Mouse (Mus musculus): Measurements from ENCODE around the gene Vmn2r21. TPM values are rescaled to one million over a fixed set of nuclear protein-coding genes. Genes with fewer than 3 reads are reported as not detected.
"Not testable (repeated sequence)": the region's sequence is repeated elsewhere in the genome, so short reads cannot be mapped to it uniquely, and the experiment has no call there.

Vmn2r21 gene
- total RNA-seq (2021), result not detected

DNA sequence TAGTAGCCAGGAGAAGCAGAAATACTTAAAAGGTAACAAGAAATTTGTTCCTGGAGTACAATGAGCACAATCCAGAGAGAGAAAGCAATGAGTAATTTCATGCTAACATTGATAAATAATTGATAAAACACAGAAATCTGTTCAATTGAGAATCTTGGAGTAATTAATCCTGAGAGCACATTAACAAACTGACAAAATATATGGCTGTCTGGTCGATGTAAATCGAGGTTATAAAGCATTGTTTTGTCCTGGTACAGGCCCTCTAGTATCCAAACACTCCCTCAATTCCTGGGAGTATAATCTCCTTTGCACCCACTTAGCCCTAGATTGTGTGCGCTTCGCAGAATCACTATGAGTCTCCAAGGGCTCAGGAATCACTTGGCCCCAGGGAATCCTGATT lies at the start of gene Vmn2r21:
Gene Vmn2r21, minus strand, starts transcription at position 101 of the 400 bp plus-strand sequence.
- DNase-seq; intact Hi-C loops (cut with DNase I): not testable (repeated sequence)

DNA sequence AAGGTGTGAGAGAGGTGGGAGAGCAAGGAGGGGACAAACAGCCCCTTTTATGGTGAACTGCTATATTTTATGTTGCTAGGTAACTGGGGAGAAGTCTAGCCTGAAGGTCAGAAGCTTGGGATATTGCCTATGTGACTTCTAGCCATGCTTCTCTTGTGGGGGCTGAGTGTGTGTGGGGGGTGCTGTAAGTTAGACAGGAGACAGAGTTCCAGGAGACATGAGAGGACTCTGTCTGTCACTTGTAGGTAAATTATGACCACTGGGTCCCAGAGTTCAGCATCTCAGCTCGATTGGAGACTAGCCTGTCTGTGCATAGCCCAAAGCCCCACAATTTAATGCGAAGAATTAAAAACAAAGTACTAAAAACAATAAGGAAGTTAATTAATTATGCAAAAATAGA lies 41.5 kb upstream of the Vmn2r21 start:
- DNase-seq; intact Hi-C loops (cut with DNase I): not testable (repeated sequence)

DNA sequence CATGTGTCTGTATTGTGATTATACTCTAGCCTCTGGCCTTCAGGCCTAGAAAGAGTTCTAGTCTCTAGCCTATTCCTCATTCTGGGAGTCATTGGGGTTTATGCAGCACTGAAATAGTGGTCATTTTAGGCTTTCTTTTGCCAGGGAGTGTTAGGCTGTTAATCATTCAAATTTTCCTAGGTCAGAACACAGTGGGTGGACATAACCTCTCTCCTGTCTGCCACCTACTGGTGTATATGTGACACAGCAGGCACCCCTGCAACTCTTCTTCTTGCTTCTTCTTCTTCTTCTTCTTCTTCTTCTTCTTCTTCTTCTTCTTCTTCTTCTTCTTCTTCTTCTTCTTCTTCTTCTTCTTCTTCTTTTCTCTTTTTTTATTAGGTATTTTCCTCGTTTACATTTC lies 6.5 kb upstream of the Vmn2r21 start:
- DNase-seq; intact Hi-C loops (cut with DNase I): not testable (repeated sequence)

DNA sequence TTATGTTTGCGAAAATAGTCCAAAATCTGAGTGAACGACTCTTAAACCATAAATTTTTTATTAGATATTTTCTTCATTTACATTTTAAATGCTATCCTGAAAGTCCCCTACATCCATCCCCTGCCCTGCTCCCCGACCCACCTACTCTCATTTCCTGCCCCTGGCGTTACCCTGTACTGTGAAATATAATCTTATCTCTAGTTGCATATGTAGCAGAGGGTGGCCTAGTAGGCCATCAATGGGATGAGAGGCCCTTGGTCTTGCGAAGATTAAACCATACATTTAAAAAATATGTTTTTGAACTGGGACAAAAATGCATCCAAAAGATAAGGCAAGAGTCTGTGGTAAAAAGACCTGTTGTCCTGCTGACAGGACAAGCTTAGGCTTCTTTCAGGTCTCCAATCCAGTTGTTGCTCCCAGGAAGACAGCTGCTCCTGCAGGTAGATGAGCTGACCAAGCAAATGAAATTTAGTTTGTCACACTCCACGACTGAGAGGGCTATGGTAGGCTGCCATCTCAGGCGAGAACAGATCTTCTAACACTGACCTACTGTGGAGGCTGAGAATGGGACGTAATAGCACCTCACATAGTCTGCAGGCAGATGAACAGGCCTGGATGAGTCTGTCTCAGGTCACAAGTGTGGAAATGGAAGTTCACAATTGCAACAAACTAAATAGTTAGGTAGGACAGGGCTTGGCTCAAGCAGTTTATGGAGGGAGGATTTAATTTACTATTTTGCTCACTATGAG lies 10.8 kb downstream of the Vmn2r21 start:
- DNase-seq; intact Hi-C loops (cut with DNase I): not testable (repeated sequence)

DNA sequence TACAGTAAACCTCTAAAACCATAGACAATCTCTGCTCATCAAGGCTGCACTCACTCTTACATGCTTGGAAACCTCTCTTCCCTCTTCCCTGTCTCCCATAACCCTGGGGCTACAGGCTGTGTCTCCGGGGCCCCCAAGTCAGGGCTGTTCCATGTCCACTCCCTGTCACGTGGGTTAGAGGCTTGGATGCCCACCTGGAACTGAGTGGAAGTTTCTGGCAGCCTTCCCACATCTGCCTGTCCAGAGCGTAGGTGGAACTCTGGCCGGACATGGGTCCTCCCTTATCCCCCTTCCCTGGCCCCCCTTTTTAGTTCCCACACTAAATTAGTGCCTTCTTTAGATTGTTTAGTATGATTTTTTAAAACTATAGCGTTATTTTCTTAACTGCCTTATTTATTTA lies 60.2 kb downstream of the Vmn2r21 start:
- DNase-seq; intact Hi-C loops (cut with DNase I): not testable (repeated sequence)

DNA sequence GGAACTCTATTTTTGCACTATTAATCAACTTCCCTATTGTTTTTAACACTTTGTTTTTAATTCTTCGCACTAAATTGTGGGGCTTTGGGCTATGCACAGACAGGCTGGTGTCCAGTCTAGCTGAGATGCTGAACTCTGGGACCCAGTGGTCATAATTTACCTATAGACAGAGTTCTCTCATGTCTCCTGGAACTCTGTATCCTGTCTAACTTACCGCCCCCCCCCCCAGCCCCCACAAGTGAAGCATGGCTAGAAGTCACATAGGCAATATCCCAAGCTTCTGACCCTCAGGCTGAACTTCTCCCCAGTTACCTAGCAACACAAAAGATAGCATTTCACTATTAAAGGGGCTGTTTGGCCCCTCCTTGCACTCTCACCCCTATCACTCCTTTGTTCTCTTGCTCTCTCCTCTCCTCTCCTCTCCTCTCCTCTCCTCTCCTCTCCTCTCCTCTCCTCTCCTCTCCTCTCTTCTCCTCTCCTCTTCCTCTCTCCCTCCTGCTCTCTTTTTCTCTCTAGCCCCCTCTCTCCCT lies 60.7 kb downstream of the Vmn2r21 start:
- DNase-seq; intact Hi-C loops (cut with DNase I): not testable (repeated sequence)

DNA sequence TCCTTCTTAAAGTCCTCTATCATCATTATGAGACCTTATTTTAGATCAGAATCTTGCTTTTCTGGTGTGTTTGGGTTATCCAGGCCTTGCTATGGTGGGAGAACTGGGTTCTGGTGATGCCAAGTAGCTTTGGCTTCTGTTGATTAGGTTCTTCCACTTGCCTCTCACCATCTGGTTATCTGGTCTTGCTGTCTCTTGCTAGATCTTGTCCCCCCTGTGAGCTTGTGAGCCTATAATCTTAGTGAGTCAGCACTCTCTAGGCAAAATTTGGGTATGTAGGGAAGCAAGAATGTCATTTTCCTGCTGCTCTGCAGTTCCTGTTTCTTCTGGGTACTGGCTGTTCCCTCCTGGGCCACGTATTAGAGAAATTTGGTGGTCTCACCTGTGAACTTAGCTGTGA lies 64.6 kb downstream of the Vmn2r21 start:
- DNase-seq; intact Hi-C loops (cut with DNase I): not testable (repeated sequence)

Other genes with a start within 250 kb of the Vmn2r21 start
- gene Clec4e, start 243.5 kb downstream of the Vmn2r21 start, total RNA-seq (2021), result under 1 TPM in 1 of 2 experiments, not detected in 1; 0.38 TPM
- not detected for gene Vmn2r19, start 225.1 kb downstream of the Vmn2r21 start, total RNA-seq (2021)
- gene Vmn2r20, start 115.3 kb downstream of the Vmn2r21 start, total RNA-seq (2021), result not detected
- not detected for gene Vmn2r22, start 117.3 kb upstream of the Vmn2r21 start, total RNA-seq (2021)
- gene Vmn2r23, start 169.3 kb upstream of the Vmn2r21 start, total RNA-seq (2021), result not detected
- gene Vmn2r24, start 245.5 kb upstream of the Vmn2r21 start, total RNA-seq (2021), result under 1 TPM in 1 of 2 experiments, not detected in 1; 0.04 TPM